Mouse (Mus musculus): ENCODE results near the gene Slc25a26. TPM values are rescaled to one million over a fixed set of nuclear protein-coding genes. Genes with fewer than 3 reads are reported as not detected.
A peak's percentile ranks its signal among the peaks of the same experiment; 100 is the strongest.

The Slc25a26 gene
- polyA plus RNA-seq, 1 experiment from 2014 or later = 11.6 TPM

GRCm38 (mm10) chr6:94599016-94599415 is 98.9 kb downstream of the Slc25a26 start:
- ATAC-seq (ENCODE audit: insufficient number of reproducible peaks, low FRiP score) = no peak
- Histone ChIP-seq H3K4me3 (no peak overlapping the region), H3K36me3 (peaks cover 21% of the 10 kb centered on the region), H3K4me1 (replicated peaks) (peaks cover 60% of the 10 kb centered on the region), H3K9me3 (replicated peaks) (no peaks in the 10 kb centered on the region), H3K4me2 (no peak overlapping the region), H3K27me3 (replicated peaks) (no peaks in the 10 kb centered on the region), H3K27ac (ENCODE audit: poor library complexity, severe bottlenecking) (peak overlapping the region; percentile 10; the same call in 1 of the 2 replicates), H3K9ac (no peak overlapping the region)
- 72% methylated on average over 13 of the region's 13 CpGs for WGBS

GRCm38 (mm10) chr6:94601101-94601500 is 101.0 kb downstream of the Slc25a26 start:
- 63% methylated on average over 5 of the region's 5 CpGs for WGBS
- H3K27ac ChIP-seq (ENCODE audit: poor library complexity, severe bottlenecking) = no peak overlapping the region

GRCm38 (mm10) chr6:94601811-94602210 is 101.7 kb downstream of the Slc25a26 start:
- Histone ChIP-seq H3K9me3 (replicated peaks) (no peaks in the 10 kb centered on the region), H3K4me3 (no peak overlapping the region), H3K4me2 (no peak overlapping the region), H3K4me1 (replicated peaks) (peaks cover 40% of the 10 kb centered on the region), H3K9ac (no peak overlapping the region), H3K27me3 (replicated peaks) (no peaks in the 10 kb centered on the region), H3K36me3 (peaks cover 46% of the 10 kb centered on the region), H3K27ac (ENCODE audit: poor library complexity, severe bottlenecking) (no peak overlapping the region)
- 61% methylated on average over 5 of the region's 5 CpGs for WGBS
- no peak for ATAC-seq (ENCODE audit: insufficient number of reproducible peaks, low FRiP score)

More at GRCm38 (mm10) chr6:94601101-94601500, 101.0 kb downstream of the Slc25a26 start:
- Histone ChIP-seq H3K27me3 (replicated peaks) (no peaks in the 10 kb centered on the region), H3K4me3 (no peak overlapping the region), H3K4me1 (replicated peaks) (peaks cover 43% of the 10 kb centered on the region), H3K36me3 (peaks cover 39% of the 10 kb centered on the region), H3K9me3 (replicated peaks) (no peaks in the 10 kb centered on the region), H3K9ac (no peak overlapping the region), H3K4me2 (no peak overlapping the region)
- no peak for ATAC-seq (ENCODE audit: insufficient number of reproducible peaks, low FRiP score)

- Histone ChIP-seq H3K27ac (ENCODE audit: poor library complexity, severe bottlenecking) (no peak overlapping the region), H3K36me3 (peaks cover 68% of the 10 kb centered on the region), H3K9me3 (replicated peaks) (no peaks in the 10 kb centered on the region), H3K27me3 (replicated peaks) (no peaks in the 10 kb centered on the region), H3K9ac (no peak overlapping the region), H3K4me2 (no peak overlapping the region), H3K4me1 (replicated peaks) (peaks cover 17% of the 10 kb centered on the region), H3K4me3 (no peak overlapping the region)
- ATAC-seq (ENCODE audit: insufficient number of reproducible peaks, low FRiP score) = no peak
- WGBS = 64% methylated on average over 3 of the region's 3 CpGs
Observed at GRCm38 (mm10) chr6:94604072-94604471, 103.9 kb downstream of the Slc25a26 start.

GRCm38 (mm10) chr6:94604546-94604945 is 104.4 kb downstream of the Slc25a26 start:
- Histone ChIP-seq H3K36me3 (peaks cover 70% of the 10 kb centered on the region), H3K27ac (ENCODE audit: poor library complexity, severe bottlenecking) (no peak overlapping the region), H3K4me2 (no peak overlapping the region), H3K4me3 (no peak overlapping the region), H3K4me1 (replicated peaks) (peaks cover 15% of the 10 kb centered on the region), H3K27me3 (replicated peaks) (no peaks in the 10 kb centered on the region), H3K9ac (no peak overlapping the region), H3K9me3 (replicated peaks) (no peaks in the 10 kb centered on the region)
- ATAC-seq (ENCODE audit: insufficient number of reproducible peaks, low FRiP score) = no peak
- whole genome bisulfite sequencing = 93% methylated on average over 2 of the region's 2 CpGs

GRCm38 (mm10) chr6:94613235-94613895 is 113.2 kb downstream of the Slc25a26 start:
- H3K9me3 ChIP-seq (replicated peaks) = no peaks in the 10 kb centered on the region
- no peak overlapping the region for H3K9ac ChIP-seq
- H3K4me1 ChIP-seq (replicated peaks) = peaks cover 14% of the 10 kb centered on the region; the same call in 1 of the 2 replicates
- no peak overlapping the region for H3K4me2 ChIP-seq
- ATAC-seq (ENCODE audit: insufficient number of reproducible peaks, low FRiP score) = no peak
- WGBS = 80% methylated on average over 6 of the region's 6 CpGs
- peaks cover 87% of the 10 kb centered on the region for H3K36me3 ChIP-seq
- no peak overlapping the region for H3K27ac ChIP-seq (ENCODE audit: poor library complexity, severe bottlenecking)
- H3K4me3 ChIP-seq = no peak overlapping the region
- H3K27me3 ChIP-seq (replicated peaks) = no peaks in the 10 kb centered on the region

- WGBS = 66% methylated on average over 6 of the region's 6 CpGs
- Histone ChIP-seq H3K9me3 (replicated peaks) (no peaks in the 10 kb centered on the region), H3K27ac (ENCODE audit: poor library complexity, severe bottlenecking) (no peak overlapping the region), H3K4me3 (no peak overlapping the region), H3K4me2 (no peak overlapping the region), H3K4me1 (replicated peaks) (peaks cover 23% of the 10 kb centered on the region), H3K36me3 (peaks cover 83% of the 10 kb centered on the region), H3K9ac (no peak overlapping the region), H3K27me3 (replicated peaks) (no peaks in the 10 kb centered on the region)
- ATAC-seq (ENCODE audit: insufficient number of reproducible peaks, low FRiP score) = no peak
Observed at GRCm38 (mm10) chr6:94614346-94614745, 114.2 kb downstream of the Slc25a26 start.

- no peak overlapping the region for H3K27ac ChIP-seq (ENCODE audit: poor library complexity, severe bottlenecking)
- no peak overlapping the region for H3K4me3 ChIP-seq
- no peak for ATAC-seq (ENCODE audit: insufficient number of reproducible peaks, low FRiP score)
- WGBS = 81% methylated on average over 4 of the region's 4 CpGs
- no peak overlapping the region for H3K4me2 ChIP-seq
- H3K9ac ChIP-seq = no peak overlapping the region
- peaks cover 77% of the 10 kb centered on the region for H3K36me3 ChIP-seq
- H3K4me1 ChIP-seq (replicated peaks) = peaks cover 38% of the 10 kb centered on the region
- no peaks in the 10 kb centered on the region for H3K9me3 ChIP-seq (replicated peaks)
- H3K27me3 ChIP-seq (replicated peaks) = no peaks in the 10 kb centered on the region
Observed at GRCm38 (mm10) chr6:94615936-94616335, 115.8 kb downstream of the Slc25a26 start.

- peaks cover 60% of the 10 kb centered on the region for H3K36me3 ChIP-seq
- H3K27me3 ChIP-seq (replicated peaks) = no peaks in the 10 kb centered on the region
- no peak overlapping the region for H3K9ac ChIP-seq
- peaks cover 42% of the 10 kb centered on the region for H3K4me1 ChIP-seq (replicated peaks)
- no peak overlapping the region for H3K27ac ChIP-seq (ENCODE audit: poor library complexity, severe bottlenecking)
- no peak overlapping the region for H3K4me3 ChIP-seq
- no peak for ATAC-seq (ENCODE audit: insufficient number of reproducible peaks, low FRiP score)
- no peaks in the 10 kb centered on the region for H3K9me3 ChIP-seq (replicated peaks)
- no peak overlapping the region for H3K4me2 ChIP-seq
- WGBS = 69% methylated on average over 5 of the region's 5 CpGs
Observed at GRCm38 (mm10) chr6:94618671-94619070, 118.5 kb downstream of the Slc25a26 start.

GRCm38 (mm10) chr6:94620287-94620686 is 120.2 kb downstream of the Slc25a26 start:
- H3K4me3 ChIP-seq = no peak overlapping the region
- H3K4me2 ChIP-seq = no peak overlapping the region
- ATAC-seq (ENCODE audit: insufficient number of reproducible peaks, low FRiP score) = no peak
- 72% methylated on average over 6 of the region's 6 CpGs for WGBS
- no peaks in the 10 kb centered on the region for H3K9me3 ChIP-seq (replicated peaks)
- no peak overlapping the region for H3K27ac ChIP-seq (ENCODE audit: poor library complexity, severe bottlenecking)
- no peak overlapping the region for H3K9ac ChIP-seq
- H3K36me3 ChIP-seq = peaks cover 63% of the 10 kb centered on the region
- no peaks in the 10 kb centered on the region for H3K27me3 ChIP-seq (replicated peaks)
- H3K4me1 ChIP-seq (replicated peaks) = peaks cover 35% of the 10 kb centered on the region

GRCm38 (mm10) chr6:94620801-94621301 is 120.7 kb downstream of the Slc25a26 start:
- Histone ChIP-seq H3K27me3 (replicated peaks) (no peaks in the 10 kb centered on the region), H3K4me3 (no peak overlapping the region), H3K9me3 (replicated peaks) (no peaks in the 10 kb centered on the region), H3K9ac (no peak overlapping the region), H3K4me2 (no peak overlapping the region), H3K36me3 (peaks cover 63% of the 10 kb centered on the region), H3K27ac (ENCODE audit: poor library complexity, severe bottlenecking) (no peak overlapping the region), H3K4me1 (replicated peaks) (peaks cover 36% of the 10 kb centered on the region)
- WGBS = 74% methylated on average over 9 of the region's 9 CpGs
- no peak for ATAC-seq (ENCODE audit: insufficient number of reproducible peaks, low FRiP score)

Data from heart, embryonic 12.5 days (tissue).